Mouse (Mus musculus): ENCODE data around the gene Ing3.

GRCm38 (mm10) chr6:21916591-21916990, 32.8 kb upstream of the Ing3 start:
- TF ChIP-seq GATA1 (IDR thresholded peaks at IDR 0.05; ENCODE audit: borderline replicate concordance, low read length) = no peak
- no peak for TF ChIP-seq FLI1 (IDR thresholded peaks at IDR 0.05; ENCODE audit: low read length)

Measured in megakaryocyte, embryonic 14.5 days (primary cell).